Mouse (Mus musculus) CD4-positive, CD25-positive, alpha-beta regulatory T cell, adult 9 weeks (primary cell): ENCODE results near the gene Gm13124. TPM values are rescaled to one million over a fixed set of nuclear protein-coding genes. Genes with fewer than 3 reads are reported as not detected.

Experiments
- polyA plus RNA-seq: library from polyadenylated mRNA; unstranded; fragments of 100-300 nt; shearing (Covaris generic); gene quantifications from one replicate; pipeline ENCODE4 v1.2.1, GENCODE M21; 2017

The Gm13124 gene
- not detected for polyA plus RNA-seq

DNA sequence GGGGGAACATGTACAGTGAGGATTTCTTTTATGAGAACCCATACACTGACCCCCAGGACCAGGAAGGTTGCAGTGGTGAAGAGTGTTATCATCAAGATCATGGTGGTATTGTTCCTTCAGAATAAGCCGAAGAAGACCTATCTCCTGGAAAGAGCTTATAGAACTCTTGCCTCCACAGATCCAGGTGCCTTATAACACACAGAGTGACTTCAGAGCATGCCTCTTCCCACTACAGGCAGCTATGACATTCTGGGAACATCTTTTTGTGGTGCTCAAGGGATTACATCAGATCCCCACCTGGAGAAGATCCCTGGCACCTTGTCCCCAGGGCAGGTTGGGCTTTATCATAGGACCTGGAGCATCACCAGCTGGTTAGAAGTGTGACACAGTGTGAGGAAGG lies at the start of gene Gm13124:
Gm13124 (minus strand) TSS at position 101 of the 400 bp plus-strand sequence.

DNA sequence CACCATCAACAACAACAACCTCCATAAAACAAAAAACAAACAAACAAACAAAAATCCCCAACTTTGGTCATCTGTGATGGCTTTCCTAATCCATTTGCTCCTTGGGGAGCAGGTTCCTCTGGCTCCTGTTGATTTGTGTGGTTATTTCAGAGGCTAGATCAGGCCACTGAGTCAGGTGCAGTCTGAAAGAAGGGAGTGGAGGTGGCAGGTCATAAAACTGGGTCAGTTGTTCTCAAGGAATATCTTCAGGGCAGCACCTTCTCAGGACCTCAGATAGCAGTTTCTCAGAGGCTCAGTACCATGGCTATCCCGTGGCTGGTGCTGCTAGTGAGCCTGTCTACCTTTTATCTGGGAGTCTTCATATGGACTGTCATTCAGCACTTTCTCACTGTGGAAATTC lies 48.5 kb upstream of the Gm13124 start, which contains the start of gene Aadacl4:
Aadacl4 (plus strand) TSS at position 301 of the 400 bp plus-strand sequence.

DNA sequence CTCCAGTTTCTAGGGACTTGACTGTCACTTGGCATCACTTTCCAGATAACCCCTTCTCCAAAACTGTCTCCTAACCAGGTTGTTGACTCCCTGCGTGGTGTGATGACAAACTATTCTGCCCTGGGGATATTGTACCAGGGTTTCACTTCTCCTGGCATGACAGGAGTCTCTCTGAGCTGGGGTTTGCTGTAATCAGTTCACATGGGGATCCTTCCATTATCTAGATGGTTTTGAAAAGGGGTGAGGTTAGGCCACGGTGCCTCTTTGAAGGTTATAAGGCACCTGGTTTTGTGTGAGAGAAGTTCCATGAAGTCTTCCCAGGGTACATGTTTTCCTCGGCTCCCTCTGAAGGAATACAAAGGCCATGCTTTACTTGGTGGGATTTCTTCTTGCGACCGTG lies 45.4 kb downstream of the Gm13124 start, which contains the start of gene 9430007A20Rik:
9430007A20Rik (plus strand) TSS at position 301 of the 400 bp plus-strand sequence.

Other genes starting within 250 kb of the Gm13124 start
- not detected for gene Gm13128, start 234.9 kb downstream of the Gm13124 start, polyA plus RNA-seq
- gene Gm13119, start 207.2 kb downstream of the Gm13124 start, polyA plus RNA-seq: not detected
- gene Pramef20, start 187.2 kb downstream of the Gm13124 start, polyA plus RNA-seq: not detected
- not detected for gene Pramef12, start 156.7 kb downstream of the Gm13124 start, polyA plus RNA-seq
- not detected for gene 1700012P22Rik, start 126.4 kb downstream of the Gm13124 start, polyA plus RNA-seq
- not detected for gene Gm9944, start 111.8 kb downstream of the Gm13124 start, polyA plus RNA-seq
- not detected for gene Aadacl3, start 101.4 kb downstream of the Gm13124 start, polyA plus RNA-seq
- not detected for gene 9430007A20Rik, start 45.3 kb downstream of the Gm13124 start, polyA plus RNA-seq
- not detected for gene Aadacl4, start 48.6 kb upstream of the Gm13124 start, polyA plus RNA-seq
- gene Gm436, start 121.2 kb upstream of the Gm13124 start, polyA plus RNA-seq: not detected
- gene Gm13178, start 156.3 kb upstream of the Gm13124 start, polyA plus RNA-seq: not detected
- not detected for gene Gm438, start 221.4 kb upstream of the Gm13124 start, polyA plus RNA-seq